Mouse (Mus musculus) heart, postnatal 4 days (tissue): ENCODE results near the gene Zic4. TPM values are rescaled to one million over a fixed set of nuclear protein-coding genes. Genes with fewer than 3 reads are reported as not detected.

Experiments used
- DNase-seq: peaks from one replicate; pipeline ENCODE4 v3.0.0; 2021
- total RNA-seq, 2 experiments: library from RNA; stranded (reverse); gene quantifications; 2 replicates each; pipeline ENCODE4 v1.2.3; 2021

Gene Zic4
- total RNA-seq, result not detected

GRCm38 (mm10) chr9:91361856-91362601 lies at the start of gene Zic4:
TSS of gene Zic4 (plus strand) at chr9:91362413.
- DNase-seq, result no peak

GRCm38 (mm10) chr9:91347591-91347990 lies 14.6 kb upstream of the Zic4 start:
- no peak for DNase-seq

GRCm38 (mm10) chr9:91348746-91349145 lies 13.5 kb upstream of the Zic4 start:
- no peak for DNase-seq

GRCm38 (mm10) chr9:91350211-91350791 lies 11.9 kb upstream of the Zic4 start:
- DNase-seq, result no peak

- DNase-seq, result no peak
Measured at GRCm38 (mm10) chr9:91350861-91351291, 11.3 kb upstream of the Zic4 start.

GRCm38 (mm10) chr9:91351361-91351760 lies 10.9 kb upstream of the Zic4 start:
- DNase-seq, result no peak

- no peak for DNase-seq
Measured at GRCm38 (mm10) chr9:91351961-91352411, 10.2 kb upstream of the Zic4 start.

- DNase-seq, result no peak
Measured at GRCm38 (mm10) chr9:91352786-91353185, 9.4 kb upstream of the Zic4 start.

- no peak for DNase-seq
Measured at GRCm38 (mm10) chr9:91353551-91354433, 8.4 kb upstream of the Zic4 start.

GRCm38 (mm10) chr9:91354434-91355269 lies 7.6 kb upstream of the Zic4 start:
- no peak for DNase-seq

GRCm38 (mm10) chr9:91355270-91355589 lies 7.0 kb upstream of the Zic4 start:
- DNase-seq, result no peak

GRCm38 (mm10) chr9:91355629-91356352 lies 6.4 kb upstream of the Zic4 start:
- DNase-seq, result no peak

- no peak for DNase-seq
Measured at GRCm38 (mm10) chr9:91356353-91356740, 5.9 kb upstream of the Zic4 start.

- no peak for DNase-seq
Measured at GRCm38 (mm10) chr9:91357321-91357720, 4.9 kb upstream of the Zic4 start.

- DNase-seq, result no peak
Measured at GRCm38 (mm10) chr9:91358851-91359687, 3.1 kb upstream of the Zic4 start.

GRCm38 (mm10) chr9:91360151-91361032 lies 1.8 kb upstream of the Zic4 start:
- no peak for DNase-seq

GRCm38 (mm10) chr9:91361033-91361855 lies 969 bp upstream of the Zic4 start:
- DNase-seq, result no peak

- DNase-seq, result no peak
Measured at GRCm38 (mm10) chr9:91363011-91363730, 958 bp downstream of the Zic4 start.
